Mouse (Mus musculus): ENCODE results near the gene Ppfibp2.

- TF ChIP-seq GATA1 (IDR thresholded peaks at IDR 0.05; ENCODE audit: low read length) (no peak), TAL1 (IDR thresholded peaks at IDR 0.05; ENCODE audit: low read length) (no peak)
Observed at GRCm38 (mm10) chr7:107747954-107748353, 152.9 kb downstream of the Ppfibp2 start.

All from erythroblast, embryonic 14.5 days (primary cell).